Mouse (Mus musculus): ENCODE results near the gene Etfdh. TPM values are rescaled to one million over a fixed set of nuclear protein-coding genes. Genes with fewer than 3 reads are reported as not detected.

Etfdh gene
- total and polyA plus RNA-seq, 2 experiments, result 240 to 664 TPM

DNA sequence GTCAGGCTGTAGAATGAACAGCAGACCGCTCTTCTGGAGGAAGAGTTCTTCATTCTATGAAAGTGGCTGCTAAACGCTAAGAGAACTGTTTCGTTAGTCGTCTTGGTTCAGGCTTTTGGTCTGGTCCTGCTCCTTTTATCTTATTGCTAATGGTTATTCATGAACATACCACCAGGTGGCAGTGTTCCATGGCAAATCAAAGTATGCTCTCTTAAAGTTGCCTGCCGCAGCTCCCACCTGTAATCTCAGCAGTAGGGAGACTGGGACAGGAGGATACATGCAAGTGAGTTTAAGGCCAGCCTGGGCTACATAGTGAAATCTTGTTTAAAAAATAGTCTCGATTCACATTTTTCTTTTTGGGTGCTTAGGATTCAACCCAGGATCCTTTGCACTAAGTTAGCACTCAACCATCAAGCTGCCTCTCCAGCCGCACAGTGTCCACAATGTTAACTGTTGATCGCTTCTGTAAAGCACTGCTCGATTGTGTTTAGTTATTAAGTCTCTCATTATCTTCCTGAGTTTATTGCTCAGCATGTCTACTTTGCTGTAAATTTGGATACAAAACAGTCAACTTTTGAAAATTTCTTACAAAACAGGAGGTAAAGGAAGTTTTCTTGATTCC is 35.6 kb upstream of the Etfdh start:
- no peak for TF ChIP-seq POLR2A (IDR thresholded peaks at IDR 0.05; ENCODE audit: extremely low read depth, insufficient read depth, low read length)
- TF ChIP-seq CTCF (IDR thresholded peaks at IDR 0.05; ENCODE audit: low read depth, low read length), result peak; percentile 27; the same call in 1 of the 2 replicates
- H3K79me2 ChIP-seq (ENCODE audit: control insufficient read depth, insufficient read depth, low read length), result no peaks in the 10 kb centered on the region
- no peak overlapping the region for H3K27ac ChIP-seq (replicated peaks; ENCODE audit: insufficient read depth, low read depth, low read length)
- no peaks in the 10 kb centered on the region for H3K36me3 ChIP-seq (ENCODE audit: control insufficient read depth, insufficient read depth, low read length)
- no peak overlapping the region for H3K9ac ChIP-seq (ENCODE audit: low read depth, low read length)
- no peaks in the 10 kb centered on the region for H3K4me1 ChIP-seq (ENCODE audit: control insufficient read depth, insufficient read depth, low read length)
- DNase-seq (ENCODE audit: extremely low read depth, low read depth, low spot score), result peak; percentile 51
- no peak overlapping the region for H3K4me3 ChIP-seq (ENCODE audit: insufficient read depth, low read depth, low read length)
- WGBS, result 32% methylated on average over 9 of the region's 9 CpGs
- H3K27me3 ChIP-seq (ENCODE audit: control insufficient read depth, insufficient read depth, low read length), result no peaks in the 10 kb centered on the region

DNA sequence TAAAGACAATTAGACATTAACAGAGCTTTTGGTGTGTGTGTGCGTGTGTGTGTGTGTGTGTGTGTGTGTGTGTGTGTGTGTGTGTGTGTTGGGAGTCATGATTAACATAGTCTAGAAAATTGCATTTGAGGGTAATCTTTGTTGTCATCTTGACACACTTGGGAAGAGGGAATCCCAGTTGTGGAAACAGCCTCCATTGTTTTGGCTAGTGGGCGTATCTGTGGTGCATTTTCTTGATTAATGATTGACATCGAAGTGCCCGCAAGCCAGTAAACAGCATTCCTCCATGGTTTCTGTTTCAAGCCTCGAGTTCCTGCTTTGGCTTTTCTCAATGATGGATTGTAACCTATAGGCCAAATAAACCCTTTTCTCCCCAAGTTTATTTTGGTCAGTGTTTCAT is 27.4 kb upstream of the Etfdh start:
- Histone ChIP-seq H3K79me2 (ENCODE audit: control insufficient read depth, insufficient read depth, low read length) (no peaks in the 10 kb centered on the region), H3K27me3 (ENCODE audit: control insufficient read depth, insufficient read depth, low read length) (no peaks in the 10 kb centered on the region), H3K4me1 (ENCODE audit: control insufficient read depth, insufficient read depth, low read length) (no peaks in the 10 kb centered on the region), H3K27ac (replicated peaks; ENCODE audit: insufficient read depth, low read depth, low read length) (no peak overlapping the region), H3K9ac (ENCODE audit: low read depth, low read length) (no peak overlapping the region), H3K36me3 (ENCODE audit: control insufficient read depth, insufficient read depth, low read length) (no peaks in the 10 kb centered on the region), H3K4me3 (ENCODE audit: insufficient read depth, low read depth, low read length) (no peak overlapping the region)
- TF ChIP-seq POLR2A (IDR thresholded peaks at IDR 0.05; ENCODE audit: extremely low read depth, insufficient read depth, low read length) (no peak), CTCF (IDR thresholded peaks at IDR 0.05; ENCODE audit: low read depth, low read length) (no peak)
- 43% methylated on average over 5 of the region's 5 CpGs for WGBS
- no peak for DNase-seq (ENCODE audit: extremely low read depth, low read depth, low spot score)

DNA sequence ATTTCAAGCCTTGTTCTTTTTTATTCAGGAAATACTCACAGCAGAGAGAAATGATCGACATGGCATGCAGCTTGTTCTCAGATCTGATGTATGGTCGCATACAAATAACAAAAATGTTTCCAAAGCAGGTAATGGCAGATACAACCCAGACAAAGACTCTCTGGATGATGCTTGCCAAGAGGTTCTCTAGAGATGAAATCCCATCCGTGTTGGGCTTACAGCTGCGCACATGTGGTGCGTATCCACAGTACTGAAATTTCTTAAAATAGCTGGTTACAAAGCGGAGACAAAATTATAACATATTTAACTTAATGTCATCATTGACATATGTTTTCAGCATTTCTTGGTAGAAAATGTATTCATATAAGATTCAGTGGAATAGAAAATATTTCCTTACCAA is 22.8 kb upstream of the Etfdh start:
- Histone ChIP-seq H3K79me2 (ENCODE audit: control insufficient read depth, insufficient read depth, low read length) (no peaks in the 10 kb centered on the region), H3K27me3 (ENCODE audit: control insufficient read depth, insufficient read depth, low read length) (no peaks in the 10 kb centered on the region), H3K9ac (ENCODE audit: low read depth, low read length) (no peak overlapping the region), H3K4me3 (ENCODE audit: insufficient read depth, low read depth, low read length) (no peak overlapping the region), H3K36me3 (ENCODE audit: control insufficient read depth, insufficient read depth, low read length) (no peaks in the 10 kb centered on the region), H3K4me1 (ENCODE audit: control insufficient read depth, insufficient read depth, low read length) (no peaks in the 10 kb centered on the region), H3K27ac (replicated peaks; ENCODE audit: insufficient read depth, low read depth, low read length) (no peak overlapping the region)
- no peak for DNase-seq (ENCODE audit: extremely low read depth, low read depth, low spot score)
- TF ChIP-seq POLR2A (IDR thresholded peaks at IDR 0.05; ENCODE audit: extremely low read depth, insufficient read depth, low read length) (no peak), CTCF (IDR thresholded peaks at IDR 0.05; ENCODE audit: low read depth, low read length) (no peak)
- 91% methylated on average over 6 of the region's 6 CpGs for WGBS

DNA sequence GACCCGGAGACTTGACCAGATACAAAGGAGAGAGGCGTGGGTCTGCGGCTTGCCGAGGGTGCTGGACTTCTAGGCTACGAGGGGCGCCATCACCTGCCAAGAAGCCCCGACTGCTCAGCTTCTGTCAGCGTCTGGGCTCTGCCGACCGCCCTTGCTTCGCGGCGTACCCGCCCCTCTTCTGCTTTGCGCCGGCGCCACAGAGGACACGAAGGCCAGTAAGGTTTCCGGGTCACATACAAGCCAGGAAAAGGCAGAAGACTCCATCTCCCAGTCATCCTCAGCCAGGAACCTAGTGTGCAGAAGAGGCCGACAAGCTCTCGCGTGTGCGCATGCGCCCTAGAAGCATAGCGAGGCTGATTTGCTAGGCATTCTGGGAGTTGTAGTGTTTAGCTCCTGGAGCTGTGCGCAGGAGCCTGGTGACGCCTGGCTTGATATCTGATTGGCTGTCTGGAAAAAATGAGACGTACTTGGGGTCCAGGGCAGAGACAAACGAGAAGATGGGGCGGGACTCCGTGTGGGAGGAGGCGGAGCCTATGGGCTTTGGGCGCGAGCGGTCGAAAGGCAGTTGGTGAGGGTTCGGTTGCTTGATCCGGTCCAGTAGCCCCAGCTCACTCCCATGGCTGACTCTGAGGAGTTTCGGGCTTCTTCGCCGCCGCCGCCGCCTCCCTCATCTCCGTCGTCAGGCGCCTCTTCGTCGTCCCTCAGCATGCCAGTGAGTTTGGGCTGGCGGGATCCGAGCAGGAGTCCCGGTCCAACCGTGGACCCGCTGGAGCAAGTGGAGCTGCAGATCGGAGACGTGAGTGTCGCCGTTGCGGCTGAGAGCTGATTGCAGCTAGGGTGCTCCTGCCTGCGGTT is 512 bp downstream of the Etfdh start, which contains the start of gene 4930579G24Rik:
Gene 4930579G24Rik (plus strand): TSS at position 519 of the 855 bp plus-strand sequence.
- DNase-seq (ENCODE audit: extremely low read depth, low read depth, low spot score), result peak; percentile 100
- under 1% methylated on average over 60 of the region's 60 CpGs for WGBS

DNA sequence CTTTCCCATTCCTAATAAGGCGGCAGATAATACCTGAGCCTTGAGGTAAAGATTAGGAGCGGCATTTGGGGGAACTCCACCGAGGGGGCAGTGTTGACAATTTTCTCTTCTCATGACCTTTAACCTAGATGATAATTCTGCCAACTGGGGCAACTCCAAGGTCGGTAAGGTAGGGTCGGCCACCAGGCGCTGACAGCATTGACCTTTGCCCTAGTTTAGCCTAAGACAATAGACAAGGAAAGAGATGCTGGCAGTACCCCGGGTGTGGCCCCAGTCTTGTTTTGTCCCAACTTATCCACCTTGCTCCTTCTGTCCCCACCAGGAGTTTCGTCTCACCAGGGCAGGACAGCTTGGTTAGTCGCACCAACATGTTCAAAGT is 1.1 kb downstream of the Etfdh start:
- DNase-seq (ENCODE audit: extremely low read depth, low read depth, low spot score), result peak; percentile 79
- under 1% methylated on average over 9 of the region's 9 CpGs for WGBS
- H3K36me3 ChIP-seq (ENCODE audit: control insufficient read depth, insufficient read depth, low read length), result peaks cover under 1% of the 10 kb centered on the region; the same call in 1 of the 2 replicates
- H3K9ac ChIP-seq (ENCODE audit: low read depth, low read length), result peak overlapping the region; percentile 75
- no peaks in the 10 kb centered on the region; the same call in 1 of the 2 replicates for H3K79me2 ChIP-seq (ENCODE audit: control insufficient read depth, insufficient read depth, low read length)
- H3K27me3 ChIP-seq (ENCODE audit: control insufficient read depth, insufficient read depth, low read length), result no peaks in the 10 kb centered on the region
- H3K4me3 ChIP-seq (ENCODE audit: insufficient read depth, low read depth, low read length), result peak overlapping the region; percentile 77
- H3K27ac ChIP-seq (replicated peaks; ENCODE audit: insufficient read depth, low read depth, low read length), result peak overlapping the region; percentile 92
- TF ChIP-seq POLR2A (IDR thresholded peaks at IDR 0.05; ENCODE audit: extremely low read depth, insufficient read depth, low read length) (no peak), CTCF (IDR thresholded peaks at IDR 0.05; ENCODE audit: low read depth, low read length) (no peak)
- peaks cover 2% of the 10 kb centered on the region for H3K4me1 ChIP-seq (ENCODE audit: control insufficient read depth, insufficient read depth, low read length)

More for the DNA sequence above, 512 bp downstream of the Etfdh start, which contains the start of gene 4930579G24Rik:
- H3K36me3 ChIP-seq (ENCODE audit: control insufficient read depth, insufficient read depth, low read length), result no peaks in the 10 kb centered on the region
- H3K27me3 ChIP-seq (ENCODE audit: control insufficient read depth, insufficient read depth, low read length), result no peaks in the 10 kb centered on the region
- no peaks in the 10 kb centered on the region; the same call in 1 of the 2 replicates for H3K79me2 ChIP-seq (ENCODE audit: control insufficient read depth, insufficient read depth, low read length)
- peaks cover 2% of the 10 kb centered on the region for H3K4me1 ChIP-seq (ENCODE audit: control insufficient read depth, insufficient read depth, low read length)
- peak within 1 kb of the TSS; percentile 77 for H3K4me3 ChIP-seq (ENCODE audit: insufficient read depth, low read depth, low read length)
- peak within 1 kb of the TSS; percentile 92 for H3K27ac ChIP-seq (replicated peaks; ENCODE audit: insufficient read depth, low read depth, low read length)
- peak within 1 kb of the TSS; percentile 75 for H3K9ac ChIP-seq (ENCODE audit: low read depth, low read length)
- TF ChIP-seq POLR2A (IDR thresholded peaks at IDR 0.05; ENCODE audit: extremely low read depth, insufficient read depth, low read length) (peak; percentile 88), CTCF (IDR thresholded peaks at IDR 0.05; ENCODE audit: low read depth, low read length) (no peak)
